Mouse (Mus musculus): Measurements from ENCODE around the gene Etnk2. TPM values are rescaled to one million over a fixed set of nuclear protein-coding genes. Genes with fewer than 3 reads are reported as not detected.
A peak's percentile ranks its signal among the peaks of the same experiment; 100 is the strongest.

Gene Etnk2
- total RNA-seq, 2 experiments from 2014 or later, result 7.7 to 52.9 TPM

- DNase-seq (ENCODE audit: low spot score in 2 of 2), result no peak
Observed at GRCm38 (mm10) chr1:133379986-133380320, 16.6 kb downstream of the Etnk2 start.

- DNase-seq (ENCODE audit: low spot score in 2 of 2), result no peak
Observed at GRCm38 (mm10) chr1:133380347-133381065, 17.1 kb downstream of the Etnk2 start.

- no peak for DNase-seq (ENCODE audit: low spot score in 2 of 2)
Observed at GRCm38 (mm10) chr1:133382008-133382407, 18.6 kb downstream of the Etnk2 start.

- DNase-seq (ENCODE audit: low spot score in 2 of 2), result no peak
Observed at GRCm38 (mm10) chr1:133382552-133383155, 19.3 kb downstream of the Etnk2 start.

GRCm38 (mm10) chr1:133383157-133383783 is 19.9 kb downstream of the Etnk2 start:
- DNase-seq (ENCODE audit: low spot score in 2 of 2), result no peak

GRCm38 (mm10) chr1:133385506-133385905 is 22.1 kb downstream of the Etnk2 start:
- peak; percentile 57 to 76 for DNase-seq (ENCODE audit: low spot score in 2 of 2)

GRCm38 (mm10) chr1:133386209-133386608 is 22.8 kb downstream of the Etnk2 start:
- DNase-seq (ENCODE audit: low spot score in 2 of 2), result no peak

- no peak for DNase-seq (ENCODE audit: low spot score in 2 of 2)
Observed at GRCm38 (mm10) chr1:133387539-133388268, 24.3 kb downstream of the Etnk2 start.

- no peak for DNase-seq (ENCODE audit: low spot score in 2 of 2)
Observed at GRCm38 (mm10) chr1:133394702-133395101, 31.3 kb downstream of the Etnk2 start.

GRCm38 (mm10) chr1:133396693-133397092 is 33.3 kb downstream of the Etnk2 start:
- no peak for DNase-seq (ENCODE audit: low spot score in 2 of 2)

GRCm38 (mm10) chr1:133397094-133397482 is 33.7 kb downstream of the Etnk2 start:
- no peak for DNase-seq (ENCODE audit: low spot score in 2 of 2)

- no peak for DNase-seq (ENCODE audit: low spot score in 2 of 2)
Observed at GRCm38 (mm10) chr1:133397483-133398237, 34.3 kb downstream of the Etnk2 start.

- DNase-seq (ENCODE audit: low spot score in 2 of 2), result no peak
Observed at GRCm38 (mm10) chr1:133400014-133400725, 36.8 kb downstream of the Etnk2 start.

GRCm38 (mm10) chr1:133404005-133404404 is 40.6 kb downstream of the Etnk2 start:
- DNase-seq (ENCODE audit: low spot score in 2 of 2), result no peak

- DNase-seq (ENCODE audit: low spot score in 2 of 2), result no peak
Observed at GRCm38 (mm10) chr1:133406614-133407013, 43.2 kb downstream of the Etnk2 start.

- no peak for DNase-seq (ENCODE audit: low spot score in 2 of 2)
Observed at GRCm38 (mm10) chr1:133407436-133407835, 44.1 kb downstream of the Etnk2 start.

- DNase-seq (ENCODE audit: low spot score in 2 of 2), result no peak
Observed at GRCm38 (mm10) chr1:133408321-133408720, 44.9 kb downstream of the Etnk2 start.

- DNase-seq (ENCODE audit: low spot score in 2 of 2), result no peak
Observed at GRCm38 (mm10) chr1:133408880-133409516, 45.6 kb downstream of the Etnk2 start.

- no peak for DNase-seq (ENCODE audit: low spot score in 2 of 2)
Observed at GRCm38 (mm10) chr1:133409786-133410185, 46.4 kb downstream of the Etnk2 start.

Measured in adrenal gland, adult 18-20 months (tissue).